Mouse (Mus musculus): ENCODE data around the gene Isg20l2.

DNA sequence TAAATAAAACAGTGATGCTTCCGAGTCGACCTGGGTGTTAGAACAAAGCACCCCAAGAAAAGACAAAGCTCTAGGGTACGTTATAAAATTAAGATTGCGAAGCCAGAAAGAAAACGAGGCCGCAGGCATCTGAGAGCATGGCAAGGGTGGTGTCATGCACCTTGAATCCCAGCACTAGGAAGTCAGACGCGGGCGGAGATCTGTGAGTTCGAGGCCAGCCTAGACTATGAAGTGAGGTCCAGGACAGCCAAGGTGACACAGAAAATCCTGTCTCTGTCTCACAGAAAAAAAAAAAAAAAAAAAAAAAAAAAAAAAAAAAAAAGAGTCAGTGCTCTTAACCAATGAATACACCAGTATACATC, 44.1 kb upstream of the Isg20l2 start:
- TF ChIP-seq CTCF (IDR thresholded peaks at IDR 0.05; ENCODE audit: low read depth, low read length), result no peak
- no peak for TF ChIP-seq GATA1 (IDR thresholded peaks at IDR 0.05; ENCODE audit: borderline replicate concordance, low read length)
- TF ChIP-seq POLR2AphosphoS5 (IDR thresholded peaks at IDR 0.05; ENCODE audit: insufficient replicate concordance, low read depth, low read length), result no peak

Data from G1E (cell line).